Mouse (Mus musculus): ENCODE measurements around the gene Gopc. TPM values are rescaled to one million over a fixed set of nuclear protein-coding genes. Genes with fewer than 3 reads are reported as not detected.
A peak's percentile ranks its signal among the peaks of the same experiment; 100 is the strongest.

Gene Gopc
- 15.0 and 15.9 TPM in 2 replicates for polyA plus RNA-seq (2014; fragmentation: Nextera tagmentation; extraction: Ambion mirVana)

DNA sequence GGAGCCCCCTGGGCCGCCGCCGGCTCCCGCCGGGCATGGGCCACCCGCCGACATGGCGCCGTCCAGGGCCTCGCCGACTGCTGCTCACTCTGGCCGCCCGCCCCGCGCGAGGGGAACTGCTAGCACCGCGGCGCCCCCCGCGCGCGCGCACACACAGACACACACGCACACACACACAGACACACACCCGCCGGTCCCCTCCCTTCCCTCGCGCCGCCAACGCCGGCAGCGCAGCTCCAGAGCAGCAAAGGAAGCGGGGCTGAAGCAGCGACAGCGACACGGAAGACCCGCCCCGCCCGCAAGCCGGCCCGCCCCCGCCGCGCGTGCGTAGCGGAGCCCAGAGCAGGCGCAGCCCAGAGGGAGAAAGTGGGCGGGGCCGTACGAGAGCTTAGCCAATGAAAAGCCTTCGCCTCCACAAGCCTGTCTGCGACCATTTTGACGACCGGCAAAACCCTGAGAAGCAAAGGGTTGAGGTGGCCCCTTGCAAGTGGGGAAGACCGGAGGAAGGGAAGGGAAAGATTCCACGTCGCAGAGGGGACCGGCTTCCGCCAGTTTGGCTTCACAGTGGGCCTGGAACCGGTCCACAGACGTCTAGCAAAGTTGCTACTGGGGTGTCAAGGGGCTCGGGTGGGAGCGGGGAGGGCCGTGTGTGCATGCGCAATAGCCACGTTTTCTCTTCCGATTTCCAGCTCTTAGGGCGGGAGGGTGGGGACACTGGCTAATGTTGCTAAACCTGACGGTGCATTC, at the start of gene Gopc:
Gene Gopc (minus strand): TSS at position 280 of the 747 bp plus-strand sequence.
- H3K27me3 ChIP-seq (ENCODE audit: control insufficient read depth, insufficient read depth, low read length) = no peaks in the 10 kb centered on the region
- peak; percentile 99 for ATAC-seq (replicated peaks; ENCODE audit: insufficient number of reproducible peaks, low FRiP score, low TSS enrichment)
- under 1% methylated on average over 58 of the region's 71 CpGs for WGBS (ENCODE audit: insufficient replicate concordance)
- peak within 1 kb of the TSS; percentile 84 for H3K4me2 ChIP-seq
- peak within 1 kb of the TSS; percentile 69 for H3K4me3 ChIP-seq (ENCODE audit: low read depth, low read length)
- H3K9me3 ChIP-seq (replicated peaks; ENCODE audit: control insufficient read depth, low read length) = no peaks in the 10 kb centered on the region
- H3K4me1 ChIP-seq (ENCODE audit: control insufficient read depth, insufficient read depth, low read length) = peaks cover 7% of the 10 kb centered on the region; the same call in 1 of the 2 replicates
- H3K9ac ChIP-seq (ENCODE audit: low read depth, low read length) = peak within 1 kb of the TSS; percentile 82
- no peaks in the 10 kb centered on the region for H3K36me3 ChIP-seq (ENCODE audit: control insufficient read depth, insufficient read depth, low read length)
- H3K27ac ChIP-seq (ENCODE audit: low read depth, low read length) = peak within 1 kb of the TSS; percentile 74

- WGBS (ENCODE audit: insufficient replicate concordance) = 85% methylated on average over 1 of the region's 1 CpGs
- Histone ChIP-seq H3K9me3 (replicated peaks; ENCODE audit: control insufficient read depth, low read length) (no peaks in the 10 kb centered on the region), H3K4me3 (ENCODE audit: low read depth, low read length) (no peak overlapping the region), H3K27ac (ENCODE audit: low read depth, low read length) (no peak overlapping the region), H3K36me3 (ENCODE audit: control insufficient read depth, insufficient read depth, low read length) (peaks cover 13% of the 10 kb centered on the region; the same call in 1 of the 2 replicates), H3K4me1 (ENCODE audit: control insufficient read depth, insufficient read depth, low read length) (no peaks in the 10 kb centered on the region), H3K27me3 (ENCODE audit: control insufficient read depth, insufficient read depth, low read length) (no peaks in the 10 kb centered on the region), H3K4me2 (no peak overlapping the region), H3K9ac (ENCODE audit: low read depth, low read length) (no peak overlapping the region)
- no peak for ATAC-seq (replicated peaks; ENCODE audit: insufficient number of reproducible peaks, low FRiP score, low TSS enrichment)
Observed at GRCm38 (mm10) chr10:52430953-52431352, 49.0 kb upstream of the Gopc start.

GRCm38 (mm10) chr10:52427634-52428415, 45.9 kb upstream of the Gopc start:
- H3K4me3 ChIP-seq (ENCODE audit: low read depth, low read length) = no peak overlapping the region
- WGBS (ENCODE audit: insufficient replicate concordance) = 74% methylated on average over 2 of the region's 2 CpGs
- H3K27ac ChIP-seq (ENCODE audit: low read depth, low read length) = no peak overlapping the region
- H3K36me3 ChIP-seq (ENCODE audit: control insufficient read depth, insufficient read depth, low read length) = 0 out of 2 replicates have a peak, but pooled peaks cover 5% of the 10 kb centered on the region
- no peaks in the 10 kb centered on the region for H3K9me3 ChIP-seq (replicated peaks; ENCODE audit: control insufficient read depth, low read length)
- H3K9ac ChIP-seq (ENCODE audit: low read depth, low read length) = no peak overlapping the region
- no peak overlapping the region for H3K4me2 ChIP-seq
- no peaks in the 10 kb centered on the region for H3K27me3 ChIP-seq (ENCODE audit: control insufficient read depth, insufficient read depth, low read length)
- no peak for ATAC-seq (replicated peaks; ENCODE audit: insufficient number of reproducible peaks, low FRiP score, low TSS enrichment)
- no peaks in the 10 kb centered on the region for H3K4me1 ChIP-seq (ENCODE audit: control insufficient read depth, insufficient read depth, low read length)

DNA sequence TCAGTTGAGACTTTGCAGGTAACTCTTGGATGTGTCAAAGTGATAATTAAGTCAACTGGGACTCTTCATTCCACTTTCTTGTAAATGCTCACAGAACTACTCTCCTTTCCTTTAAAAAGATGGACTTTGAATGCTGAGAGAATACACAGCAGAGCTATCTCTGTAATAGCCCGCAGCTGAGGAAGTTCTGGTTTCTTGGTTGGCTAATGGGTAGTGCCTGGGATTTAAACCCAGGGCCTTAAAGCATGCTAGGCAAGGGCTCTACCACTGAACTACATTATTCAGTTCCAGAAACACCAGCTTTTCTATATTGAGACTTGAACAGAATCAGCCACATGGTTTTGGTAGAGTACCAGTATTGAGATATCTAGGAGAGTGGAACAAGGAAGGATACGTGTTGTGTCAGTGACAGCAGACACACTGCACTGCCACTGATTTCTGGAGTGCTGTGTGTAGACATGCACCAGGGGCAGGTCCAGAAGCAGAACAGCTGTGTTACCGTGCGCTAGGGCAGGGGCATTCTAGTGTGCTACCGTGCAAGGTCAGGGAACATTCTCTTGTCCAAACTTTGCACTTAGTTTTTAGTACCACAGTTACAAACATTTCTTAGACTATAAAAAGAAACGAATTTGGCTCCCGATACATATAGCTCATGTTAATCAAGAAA, 44.5 kb upstream of the Gopc start:
- Histone ChIP-seq H3K9me3 (replicated peaks; ENCODE audit: control insufficient read depth, low read length) (no peaks in the 10 kb centered on the region), H3K36me3 (ENCODE audit: control insufficient read depth, insufficient read depth, low read length) (no peaks in the 10 kb centered on the region), H3K27ac (ENCODE audit: low read depth, low read length) (no peak overlapping the region), H3K4me1 (ENCODE audit: control insufficient read depth, insufficient read depth, low read length) (0 out of 2 replicates have a peak, but pooled peaks cover 4% of the 10 kb centered on the region), H3K4me2 (no peak overlapping the region), H3K27me3 (ENCODE audit: control insufficient read depth, insufficient read depth, low read length) (no peaks in the 10 kb centered on the region), H3K9ac (ENCODE audit: low read depth, low read length) (no peak overlapping the region), H3K4me3 (ENCODE audit: low read depth, low read length) (no peak overlapping the region)
- no peak for ATAC-seq (replicated peaks; ENCODE audit: insufficient number of reproducible peaks, low FRiP score, low TSS enrichment)
- WGBS (ENCODE audit: insufficient replicate concordance) = 80% methylated on average over 7 of the region's 7 CpGs

- Histone ChIP-seq H3K4me3 (ENCODE audit: low read depth, low read length) (no peak overlapping the region), H3K4me2 (no peak overlapping the region), H3K9me3 (replicated peaks; ENCODE audit: control insufficient read depth, low read length) (no peaks in the 10 kb centered on the region), H3K36me3 (ENCODE audit: control insufficient read depth, insufficient read depth, low read length) (no peaks in the 10 kb centered on the region), H3K27ac (ENCODE audit: low read depth, low read length) (no peak overlapping the region), H3K9ac (ENCODE audit: low read depth, low read length) (no peak overlapping the region), H3K4me1 (ENCODE audit: control insufficient read depth, insufficient read depth, low read length) (peaks cover 13% of the 10 kb centered on the region), H3K27me3 (ENCODE audit: control insufficient read depth, insufficient read depth, low read length) (no peaks in the 10 kb centered on the region)
- no peak for ATAC-seq (replicated peaks; ENCODE audit: insufficient number of reproducible peaks, low FRiP score, low TSS enrichment)
- WGBS (ENCODE audit: insufficient replicate concordance) = 83% methylated on average over 2 of the region's 2 CpGs
Observed at GRCm38 (mm10) chr10:52423097-52423496, 41.2 kb upstream of the Gopc start.

DNA sequence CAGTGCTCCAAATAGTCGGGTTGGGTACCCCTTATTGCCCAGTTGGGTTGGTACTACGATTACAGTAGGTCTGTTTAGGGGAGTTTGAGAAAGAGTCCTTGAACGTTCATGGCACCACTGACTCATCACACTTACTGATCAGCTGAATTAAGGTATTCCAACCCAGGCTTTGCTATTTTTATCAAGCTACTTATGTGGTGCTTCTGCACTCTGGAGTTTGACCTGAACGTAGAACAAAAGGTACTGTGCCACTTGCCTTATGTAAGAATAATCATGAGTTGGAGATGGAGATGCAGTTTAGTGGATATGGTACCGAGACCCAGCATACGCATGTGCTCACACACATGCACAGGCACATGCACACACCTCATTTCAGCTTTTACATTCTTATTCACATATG, 39.8 kb upstream of the Gopc start:
- ATAC-seq (replicated peaks; ENCODE audit: insufficient number of reproducible peaks, low FRiP score, low TSS enrichment) = no peak
- H3K36me3 ChIP-seq (ENCODE audit: control insufficient read depth, insufficient read depth, low read length) = no peaks in the 10 kb centered on the region
- no peak overlapping the region for H3K4me2 ChIP-seq
- H3K27me3 ChIP-seq (ENCODE audit: control insufficient read depth, insufficient read depth, low read length) = no peaks in the 10 kb centered on the region
- H3K27ac ChIP-seq (ENCODE audit: low read depth, low read length) = no peak overlapping the region
- H3K4me3 ChIP-seq (ENCODE audit: low read depth, low read length) = no peak overlapping the region
- WGBS (ENCODE audit: insufficient replicate concordance) = 81% methylated on average over 6 of the region's 6 CpGs
- H3K4me1 ChIP-seq (ENCODE audit: control insufficient read depth, insufficient read depth, low read length) = peaks cover 13% of the 10 kb centered on the region
- H3K9ac ChIP-seq (ENCODE audit: low read depth, low read length) = no peak overlapping the region
- no peaks in the 10 kb centered on the region for H3K9me3 ChIP-seq (replicated peaks; ENCODE audit: control insufficient read depth, low read length)

DNA sequence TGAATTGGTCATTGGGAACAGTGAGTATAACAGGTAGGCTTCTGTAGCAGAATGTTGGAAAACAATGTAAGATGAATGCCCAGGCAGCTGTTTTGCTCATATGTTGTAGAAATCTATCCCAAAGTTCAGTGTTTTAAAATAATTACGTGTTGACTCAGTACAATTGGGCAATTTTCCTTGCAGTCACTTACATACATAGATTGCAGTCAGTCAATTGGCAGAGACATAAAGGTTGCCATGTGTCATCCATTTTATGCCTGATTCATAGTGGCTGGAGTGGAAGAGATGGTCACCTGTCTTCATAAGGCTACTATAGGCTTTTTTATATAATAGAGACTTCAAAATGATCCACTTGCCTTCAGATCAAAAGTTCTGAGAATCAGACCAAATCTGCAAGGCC, 38.6 kb upstream of the Gopc start:
- no peak overlapping the region for H3K4me3 ChIP-seq (ENCODE audit: low read depth, low read length)
- no peak overlapping the region for H3K27ac ChIP-seq (ENCODE audit: low read depth, low read length)
- H3K4me1 ChIP-seq (ENCODE audit: control insufficient read depth, insufficient read depth, low read length) = peaks cover 13% of the 10 kb centered on the region
- H3K4me2 ChIP-seq = no peak overlapping the region
- WGBS (ENCODE audit: insufficient replicate concordance) = 85% methylated on average over 1 of the region's 1 CpGs
- H3K27me3 ChIP-seq (ENCODE audit: control insufficient read depth, insufficient read depth, low read length) = no peaks in the 10 kb centered on the region
- no peak for ATAC-seq (replicated peaks; ENCODE audit: insufficient number of reproducible peaks, low FRiP score, low TSS enrichment)
- H3K9me3 ChIP-seq (replicated peaks; ENCODE audit: control insufficient read depth, low read length) = no peaks in the 10 kb centered on the region
- no peaks in the 10 kb centered on the region for H3K36me3 ChIP-seq (ENCODE audit: control insufficient read depth, insufficient read depth, low read length)
- no peak overlapping the region for H3K9ac ChIP-seq (ENCODE audit: low read depth, low read length)

GRCm38 (mm10) chr10:52419402-52419801, 37.5 kb upstream of the Gopc start:
- Histone ChIP-seq H3K4me3 (ENCODE audit: low read depth, low read length) (peak overlapping the region; percentile 96; the same call in 1 of the 2 replicates), H3K9me3 (replicated peaks; ENCODE audit: control insufficient read depth, low read length) (no peaks in the 10 kb centered on the region), H3K27ac (ENCODE audit: low read depth, low read length) (no peak overlapping the region), H3K36me3 (ENCODE audit: control insufficient read depth, insufficient read depth, low read length) (no peaks in the 10 kb centered on the region), H3K27me3 (ENCODE audit: control insufficient read depth, insufficient read depth, low read length) (no peaks in the 10 kb centered on the region), H3K4me1 (ENCODE audit: control insufficient read depth, insufficient read depth, low read length) (peaks cover 13% of the 10 kb centered on the region), H3K9ac (ENCODE audit: low read depth, low read length) (no peak overlapping the region), H3K4me2 (peak overlapping the region; percentile 72)
- 86% methylated on average over 4 of the region's 4 CpGs for WGBS (ENCODE audit: insufficient replicate concordance)
- no peak for ATAC-seq (replicated peaks; ENCODE audit: insufficient number of reproducible peaks, low FRiP score, low TSS enrichment)

All from heart, embryonic 11.5 days (tissue).